Mouse (Mus musculus): ENCODE results near the gene Olfr1321. TPM values are rescaled to one million over a fixed set of nuclear protein-coding genes. Genes with fewer than 3 reads are reported as not detected.

The Olfr1321 gene
- not detected in 2 replicates for polyA plus RNA-seq (2012; rRNA removed)

DNA sequence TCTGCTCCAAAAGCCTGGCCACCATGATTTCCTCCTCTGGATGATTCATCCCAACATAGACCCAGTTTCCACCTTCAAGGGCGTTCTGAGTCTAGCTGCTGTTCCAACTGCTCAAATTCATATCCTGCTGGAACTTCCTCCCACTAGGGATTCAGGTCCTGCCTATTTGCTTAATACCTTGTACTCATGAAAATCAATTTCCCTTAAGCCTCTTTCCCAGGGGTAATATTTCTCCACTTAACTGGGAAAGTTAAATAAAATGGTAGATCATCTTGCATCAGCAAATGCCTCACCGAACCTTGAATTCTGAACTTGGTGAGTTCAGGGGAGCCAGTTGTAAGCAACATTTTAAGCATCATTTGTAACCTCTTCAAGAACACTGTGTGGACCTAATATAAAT, at the start of gene Olfr1321:
Gene Olfr1321, minus strand, starts transcription at position 101 of the 400 bp plus-strand sequence.

Other genes with a start within 250 kb of the Olfr1321 start
- not detected in 2 replicates for gene Olfr1320, start 62.7 kb downstream of the Olfr1321 start, polyA plus RNA-seq (2012; rRNA removed)
- gene Igsf1, start 62.7 kb upstream of the Olfr1321 start, polyA plus RNA-seq (2012; rRNA removed): 11.5 and 13.4 TPM in 2 replicates
- gene Olfr1322, start 156.4 kb upstream of the Olfr1321 start, polyA plus RNA-seq (2012; rRNA removed): not detected in 2 replicates

Data from liver, embryonic 18 days (tissue).